In genomic region chr7:126040794-126041526, GRCm38 (mm10) we compare ENCODE assay signal across 9 mouse cellular contexts. TPM values are rescaled to one million over a fixed set of nuclear protein-coding genes. Genes with fewer than 3 reads are reported as not detected.
DNase-seq lines count a peak whose midpoint lies in the region; ATAC-seq and TF ChIP-seq lines count a peak whose summit lies in the region.
"Had no signal": no experiment of that assay in that cellular context is flagged by ENCODE, and none has a peak within 500 bp of the region (broad histone marks: within the 10 kb centered on the region; RNA-seq: fewer than 3 reads in every experiment).

No protein-coding gene starts in this region.

- no peak overlapping the region for H3K9ac ChIP-seq in liver, embryonic 11.5 days (ENCODE audit: low read depth, low read length)
- H3K9ac ChIP-seq in embryonic facial prominence, embryonic 15.5 days, result no peak overlapping the region
- no peak overlapping the region for H3K9ac ChIP-seq in heart, postnatal 0 days (replicated peaks; ENCODE audit: low read depth, low read length)
- no peak overlapping the region for H3K9ac ChIP-seq in limb, embryonic 13.5 days

- peak overlapping the region; percentile 93 for H3K27ac ChIP-seq in liver, embryonic 11.5 days (ENCODE audit: low read depth, low read length)
- no peak overlapping the region for H3K27ac ChIP-seq in embryonic facial prominence, embryonic 15.5 days (replicated peaks)
- H3K27ac ChIP-seq in heart, postnatal 0 days (ENCODE audit: low read depth), result peak overlapping the region; percentile 23
- no peak overlapping the region for H3K27ac ChIP-seq in limb, embryonic 13.5 days

- no peak for DNase-seq in liver, embryonic 11.5 days (ENCODE audit: low spot score)
- DNase-seq in liver, result no peak
- DNase-seq in heart, postnatal 0 days (ENCODE audit: low spot score), result peak; percentile 69
- DNase-seq in right cerebral cortex, adult 18-20 months, result peak; percentile 63
- DNase-seq in spleen, adult 18-20 months, result no peak
- no peak for DNase-seq in natural killer cell, adult 2 months (ENCODE audit: low spot score in 2 of 2)

- H3K36me3 ChIP-seq in liver, embryonic 11.5 days (ENCODE audit: control insufficient read depth, insufficient read depth, low read length), result no peaks in the 10 kb centered on the region
- H3K36me3 ChIP-seq in embryonic facial prominence, embryonic 15.5 days, result no peaks in the 10 kb centered on the region
- H3K36me3 ChIP-seq in heart, postnatal 0 days (replicated peaks; ENCODE audit: control insufficient read depth, insufficient read depth, low read length), result no peaks in the 10 kb centered on the region
- no peaks in the 10 kb centered on the region for H3K36me3 ChIP-seq in limb, embryonic 13.5 days

- no peaks in the 10 kb centered on the region for H3K9me3 ChIP-seq in liver, embryonic 11.5 days (ENCODE audit: control insufficient read depth, low read length)
- H3K9me3 ChIP-seq in embryonic facial prominence, embryonic 15.5 days (replicated peaks), result no peaks in the 10 kb centered on the region
- H3K9me3 ChIP-seq in heart, postnatal 0 days (replicated peaks; ENCODE audit: control insufficient read depth, low read length), result no peaks in the 10 kb centered on the region
- H3K9me3 ChIP-seq in limb, embryonic 13.5 days, result peaks cover 6% of the 10 kb centered on the region; the same call in 1 of the 2 replicates

- 75% methylated on average over 18 of the region's 18 CpGs for WGBS in liver, embryonic 11.5 days
- WGBS in embryonic facial prominence, embryonic 15.5 days, result 63% methylated on average over 18 of the region's 18 CpGs
- 36% methylated on average over 18 of the region's 18 CpGs for WGBS in heart, postnatal 0 days
- 77% methylated on average over 18 of the region's 18 CpGs for WGBS in limb, embryonic 13.5 days

- no peak for ATAC-seq in liver, embryonic 11.5 days (replicated peaks; ENCODE audit: low FRiP score)
- peak; percentile 67 for ATAC-seq in embryonic facial prominence, embryonic 15.5 days (ENCODE audit: insufficient number of reproducible peaks, low FRiP score, low TSS enrichment, low read depth)
- peak; percentile 66 for ATAC-seq in heart, postnatal 0 days (ENCODE audit: insufficient read depth, low read depth)
- ATAC-seq in limb, embryonic 13.5 days (ENCODE audit: low FRiP score, low read depth), result peak; percentile 39; the same call in 1 of the 2 replicates
- ATAC-seq: Patski had no signal

- no peak for TF ChIP-seq CTCF in heart, postnatal 0 days (IDR thresholded peaks at IDR 0.05; ENCODE audit: low read depth)

- H3K4me1 ChIP-seq in liver, embryonic 11.5 days (replicated peaks; ENCODE audit: control insufficient read depth, insufficient read depth, low read length), result peaks cover 53% of the 10 kb centered on the region
- peaks cover 23% of the 10 kb centered on the region for H3K4me1 ChIP-seq in embryonic facial prominence, embryonic 15.5 days
- peaks cover 21% of the 10 kb centered on the region for H3K4me1 ChIP-seq in heart, postnatal 0 days (ENCODE audit: control insufficient read depth, insufficient read depth)
- peaks cover 17% of the 10 kb centered on the region for H3K4me1 ChIP-seq in limb, embryonic 13.5 days

- no peak overlapping the region for H3K4me2 ChIP-seq in liver, embryonic 11.5 days
- H3K4me2 ChIP-seq in embryonic facial prominence, embryonic 15.5 days (replicated peaks), result no peak overlapping the region
- H3K4me2 ChIP-seq in heart, postnatal 0 days (ENCODE audit: low read depth, low read length), result peak overlapping the region; percentile 12
- no peak overlapping the region for H3K4me2 ChIP-seq in limb, embryonic 13.5 days (replicated peaks)

- no peak for TF ChIP-seq EP300 in heart, postnatal 0 days (IDR thresholded peaks at IDR 0.05; ENCODE audit: low read depth)

- H3K27me3 ChIP-seq in liver, embryonic 11.5 days (replicated peaks; ENCODE audit: control insufficient read depth, insufficient read depth, low read length), result no peaks in the 10 kb centered on the region
- no peaks in the 10 kb centered on the region for H3K27me3 ChIP-seq in embryonic facial prominence, embryonic 15.5 days
- H3K27me3 ChIP-seq in heart, postnatal 0 days (ENCODE audit: control insufficient read depth, insufficient read depth, low read length), result no peaks in the 10 kb centered on the region
- no peaks in the 10 kb centered on the region for H3K27me3 ChIP-seq in limb, embryonic 13.5 days

- no peak overlapping the region for H3K4me3 ChIP-seq in liver, embryonic 11.5 days (ENCODE audit: low read depth, low read length)
- H3K4me3 ChIP-seq in embryonic facial prominence, embryonic 15.5 days (replicated peaks), result no peak overlapping the region
- H3K4me3 ChIP-seq in heart, postnatal 0 days (ENCODE audit: low read depth, low read length), result no peak overlapping the region
- H3K4me3 ChIP-seq in limb, embryonic 13.5 days, result no peak overlapping the region

RNA-seq across cellular contexts. Expression of gene Gsg1l, which starts 41.3 kb away (rescaled TPM):
- polyA plus RNA-seq in liver, embryonic 11.5 days (2014; fragmentation: Nextera tagmentation; extraction: Ambion mirVana), result 0.21 and 0.23 TPM in 2 replicates
- polyA plus RNA-seq in embryonic facial prominence, embryonic 15.5 days (2015; fragmentation: Nextera tagmentation; extraction: Ambion mirVana), result 2.6 and 2.7 TPM in 2 replicates
- 16.6 and 20.4 TPM in 2 replicates for total RNA-seq in heart, postnatal 0 days (2014; rRNA removed; ENCODE audit: low replicate concordance)
- 5.3 and 5.7 TPM in 2 replicates for polyA plus RNA-seq in heart, postnatal 0 days (2015; fragmentation: Nextera tagmentation; extraction: Ambion mirVana)
- polyA plus RNA-seq in limb, embryonic 13.5 days (2015; fragmentation: Nextera tagmentation; extraction: Ambion mirVana), result 1.2 and 1.3 TPM in 2 replicates
- polyA plus RNA-seq: Patski had no signal

Comparison
In these comparisons a context has a peak if more than half of its experiments do, and no peak if none do; other contexts are left out.
1. DNase-seq: peak in heart, postnatal 0 days (single experiment) and right cerebral cortex, adult 18-20 months (single experiment); none in liver, embryonic 11.5 days (single experiment), liver (single experiment), spleen, adult 18-20 months (0 of 2) and natural killer cell, adult 2 months (0 of 2).
2. H3K27ac ChIP-seq: peak in liver, embryonic 11.5 days (single experiment) and heart, postnatal 0 days (single experiment); none in embryonic facial prominence, embryonic 15.5 days (single experiment) and limb, embryonic 13.5 days (single experiment).